Mouse (Mus musculus): ENCODE measurements around the gene Krt13.
A peak's percentile ranks its signal among the peaks of the same experiment; 100 is the strongest.

The Krt13 gene

DNA sequence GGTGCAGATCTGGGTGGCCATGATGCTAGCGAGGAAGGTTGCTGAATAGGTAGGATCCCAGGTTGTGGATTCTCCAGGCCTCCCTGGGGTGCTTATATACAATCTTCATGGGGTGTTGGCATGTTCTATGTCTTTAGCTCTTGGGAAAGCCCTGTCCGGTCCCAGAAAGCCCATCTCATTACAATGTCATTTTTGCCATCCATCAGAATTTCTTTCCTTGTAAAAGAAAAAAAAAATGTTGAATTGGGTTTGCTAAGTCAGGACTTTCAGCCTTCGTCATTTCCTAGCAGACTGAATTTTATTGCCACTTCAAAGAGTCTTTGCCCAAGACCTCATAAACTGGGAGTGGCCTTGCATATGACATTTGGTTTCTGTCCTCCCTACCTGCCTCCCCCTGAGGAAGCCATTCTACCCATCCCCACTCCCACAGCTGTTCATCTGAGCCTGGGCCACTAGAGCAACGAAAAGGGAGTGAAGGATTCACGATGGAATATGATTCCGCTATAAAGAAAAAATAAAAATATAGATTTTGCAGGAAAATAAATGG, 15.7 kb downstream of the Krt13 start, which contains the start of gene Krt36:
Gene Krt36, minus strand, starts transcription at position 51 of the 547 bp plus-strand sequence.
- DNase-seq: no peak

GRCm38 (mm10) chr11:100102693-100103429, 18.5 kb downstream of the Krt13 start:
- peak; percentile 76 for DNase-seq

DNA sequence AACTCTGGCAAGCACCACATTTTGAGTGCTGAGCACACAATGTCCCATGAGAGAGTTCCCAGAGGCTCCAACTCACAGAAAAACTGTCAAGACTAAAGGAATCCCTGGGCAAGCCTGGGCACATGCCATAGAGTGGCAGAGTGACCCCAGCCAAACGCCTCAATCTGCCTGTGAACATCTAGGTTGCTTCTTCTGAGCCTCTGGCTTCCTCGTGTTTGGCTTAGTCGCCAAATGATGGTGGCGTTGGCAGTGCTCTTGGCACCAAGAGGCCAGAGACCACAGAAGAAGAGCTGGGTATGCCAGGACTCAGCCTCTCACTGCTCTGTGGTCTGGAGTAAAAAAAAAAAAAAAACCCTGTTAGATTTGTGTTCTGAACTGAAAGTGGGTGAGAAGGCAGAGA, 21.0 kb downstream of the Krt13 start:
- no peak for DNase-seq

- DNase-seq: peak; percentile 27
These were observed 23.5 kb downstream of the Krt13 start for GRCm38 (mm10) chr11:100097819-100098218.

DNA sequence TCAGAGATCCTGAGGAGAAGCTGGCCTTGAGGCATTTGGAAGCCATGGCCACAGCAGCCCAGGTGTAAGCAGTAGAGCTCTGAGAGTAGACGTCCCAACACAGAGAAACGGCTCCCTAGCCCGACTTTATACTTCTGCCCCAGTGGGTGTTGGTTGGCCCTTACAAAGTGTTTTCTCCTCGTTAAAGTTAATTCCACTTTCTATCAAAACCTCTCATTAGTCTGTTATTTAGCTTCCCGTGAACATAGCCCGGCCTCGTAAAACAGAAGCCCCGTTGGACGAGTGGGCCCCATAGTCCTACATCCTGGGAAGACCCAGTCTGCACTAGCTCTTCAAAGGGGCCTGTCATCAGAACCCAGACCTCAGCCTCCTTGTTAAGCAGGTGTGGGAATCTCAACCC, 25.2 kb downstream of the Krt13 start, which contains the start of gene Krt35:
Gene Krt35, minus strand, starts transcription at position 101 of the 400 bp plus-strand sequence.
- no peak for DNase-seq

DNA sequence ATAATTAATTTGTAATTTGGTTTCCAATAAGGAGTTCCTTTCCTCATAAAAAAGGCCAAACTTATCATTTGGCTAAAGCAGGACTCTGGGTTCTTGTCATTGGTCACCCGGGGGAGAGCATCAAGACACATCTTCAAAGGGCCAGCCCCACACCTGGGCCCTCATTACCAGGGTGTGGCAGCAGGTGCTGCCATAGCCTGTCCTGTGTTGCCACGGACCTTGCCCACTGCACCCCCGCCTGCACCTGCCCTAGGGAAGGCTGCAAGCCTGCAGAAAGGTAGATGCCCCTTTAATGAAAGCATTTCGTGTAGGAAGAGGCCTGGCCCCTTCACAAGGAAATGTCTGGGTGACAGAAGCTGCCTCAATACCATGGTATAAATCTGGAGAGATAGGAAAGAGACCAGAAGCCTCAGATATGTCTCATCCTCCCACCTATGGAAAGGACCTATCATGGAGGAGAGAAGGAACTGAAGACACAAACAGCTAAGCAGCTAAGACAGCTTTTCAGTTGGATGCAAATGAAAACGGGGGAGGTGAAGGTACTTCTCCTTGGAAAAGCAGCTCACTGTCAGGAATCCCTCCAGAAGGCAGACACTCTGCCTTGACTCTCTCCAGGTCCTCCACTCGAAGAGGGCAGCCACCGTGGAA, 32.9 kb downstream of the Krt13 start:
- no peak for DNase-seq

- DNase-seq: no peak
These were observed 33.5 kb downstream of the Krt13 start, which contains the start of gene Krt32 for GRCm38 (mm10) chr11:100087861-100088260. Gene Krt32 (minus strand): TSS chr11:100088226.

GRCm38 (mm10) chr11:100073873-100074272, 47.5 kb downstream of the Krt13 start:
- DNase-seq: no peak

All from retina, postnatal 1 day (tissue).